Mouse (Mus musculus): ENCODE measurements around the gene Upp2.

Upp2 gene

DNA sequence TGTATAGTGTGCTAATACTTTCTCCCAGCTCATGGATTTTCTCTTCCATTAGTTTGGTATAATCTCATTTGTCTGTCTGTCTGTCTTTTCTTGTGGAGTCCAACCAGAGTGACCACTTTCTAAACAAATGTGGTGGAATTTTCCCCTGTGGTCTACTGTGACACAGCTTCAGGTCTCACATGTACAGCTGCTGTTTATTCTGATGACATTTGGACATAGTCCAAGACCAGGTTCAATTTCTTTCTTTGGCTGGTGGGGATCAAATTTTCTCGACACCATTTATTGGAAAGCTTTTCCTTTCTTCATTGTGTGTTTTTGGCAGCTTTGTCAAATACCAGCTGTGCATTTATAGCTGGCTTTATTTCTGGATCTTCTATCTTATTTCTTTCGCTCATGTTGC lies 191.0 kb downstream of the Upp2 start:
- no peak for DNase-seq (ENCODE audit: low spot score)

DNA sequence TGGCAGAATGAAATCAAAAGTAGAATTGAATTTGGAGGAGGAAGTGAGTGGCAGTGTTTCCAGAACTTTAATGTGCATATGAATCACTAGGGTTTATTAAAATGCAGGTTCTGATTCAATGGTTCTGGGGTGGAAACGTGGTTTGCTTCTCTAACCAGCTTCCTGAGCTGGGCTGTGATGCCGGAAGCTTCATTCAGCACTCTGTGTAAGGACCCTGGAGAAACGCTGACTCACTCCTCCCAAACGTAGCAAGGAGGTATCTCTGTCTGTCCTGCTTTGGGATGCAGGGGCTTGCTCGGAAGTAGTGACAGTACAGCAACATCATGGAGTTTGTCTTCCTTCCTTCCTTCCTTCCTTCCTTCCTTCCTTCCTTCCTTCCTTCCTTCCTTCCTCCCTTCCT lies 192.6 kb downstream of the Upp2 start:
- DNase-seq (ENCODE audit: low spot score), result no peak

GRCm38 (mm10) chr2:58765141-58765540 lies 198.0 kb downstream of the Upp2 start:
- DNase-seq (ENCODE audit: low spot score), result no peak

DNA sequence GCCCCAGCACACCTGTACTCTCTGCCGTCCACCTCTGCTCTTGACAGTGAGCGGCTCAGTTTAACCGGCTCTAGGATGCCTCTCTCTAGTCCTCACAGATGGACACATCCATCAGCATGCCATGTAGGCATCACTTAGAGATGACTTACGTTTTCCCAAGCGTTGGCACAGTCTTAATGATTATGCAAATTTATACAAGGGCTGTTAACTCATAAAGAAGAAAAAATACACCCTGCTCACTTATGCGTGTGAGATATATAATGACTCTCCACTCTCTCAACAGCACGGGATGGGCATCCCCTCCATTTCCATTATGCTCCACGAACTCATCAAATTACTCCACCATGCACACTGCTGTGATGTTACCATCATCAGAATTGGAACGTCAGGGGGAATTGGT lies 206.7 kb downstream of the Upp2 start:
- no peak for DNase-seq (ENCODE audit: low spot score)

- no peak for DNase-seq (ENCODE audit: low spot score)
Measured at GRCm38 (mm10) chr2:58778986-58779495, 211.9 kb downstream of the Upp2 start.

DNA sequence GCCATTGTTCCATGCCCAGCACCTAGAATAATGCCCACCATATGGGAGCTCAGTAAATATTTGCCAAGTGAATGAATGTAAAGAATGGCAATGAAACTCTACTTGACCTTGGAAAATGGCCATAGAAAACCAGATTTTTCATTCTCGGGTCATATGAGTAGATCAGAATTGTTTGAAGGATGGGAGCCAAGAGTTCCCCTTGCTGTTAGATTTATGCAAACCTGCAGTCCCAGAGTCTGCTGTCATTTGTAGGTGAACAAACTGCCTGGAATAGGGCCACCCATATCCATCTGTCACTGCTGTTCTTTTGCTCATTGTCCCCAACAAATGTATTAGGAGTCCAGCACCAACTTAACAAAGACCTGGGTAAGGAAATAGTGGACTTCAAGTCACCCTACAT lies 216.4 kb downstream of the Upp2 start:
- DNase-seq (ENCODE audit: low spot score), result no peak

DNA sequence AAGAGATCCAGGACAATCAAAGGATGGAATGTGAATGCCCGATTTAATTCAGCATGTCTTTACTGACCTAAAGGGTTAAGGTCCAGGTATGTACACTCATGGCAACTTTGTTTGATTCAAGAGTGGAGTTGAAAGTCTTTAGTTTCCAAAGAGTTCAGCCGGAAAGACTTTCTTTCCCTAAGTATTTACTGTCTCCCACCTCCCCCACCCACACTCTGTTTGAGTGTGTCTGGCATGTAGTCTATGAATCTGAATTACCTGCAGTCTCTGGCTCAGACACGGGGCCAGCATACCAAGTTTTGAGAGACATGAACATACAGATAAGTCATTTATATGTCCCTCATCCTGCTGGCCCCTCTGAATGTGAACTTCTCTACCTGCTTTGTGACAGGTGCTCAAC lies 219.1 kb downstream of the Upp2 start:
- DNase-seq (ENCODE audit: low spot score), result no peak

DNA sequence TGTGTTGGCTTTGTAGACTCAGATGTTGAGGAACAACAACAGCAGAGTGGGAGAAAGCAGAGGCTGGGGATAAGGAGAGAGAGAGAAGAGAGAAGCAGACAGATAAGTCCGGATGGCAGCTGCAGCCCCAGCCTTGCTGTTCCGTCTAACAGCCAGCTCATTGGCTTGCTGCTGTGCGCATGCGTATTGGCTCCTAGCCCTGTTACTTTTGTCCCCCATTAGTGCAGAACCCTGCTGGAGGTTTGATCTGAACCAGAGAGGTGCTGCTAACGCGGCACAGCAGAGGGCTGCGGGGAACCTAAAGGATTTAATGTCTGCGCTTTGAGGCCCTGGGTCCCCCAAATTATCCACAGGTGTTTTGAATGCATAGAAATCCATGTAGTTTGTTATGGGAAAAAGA lies 219.6 kb downstream of the Upp2 start:
- DNase-seq (ENCODE audit: low spot score), result peak; percentile 23

GRCm38 (mm10) chr2:58787360-58787759 lies 220.3 kb downstream of the Upp2 start:
- no peak for DNase-seq (ENCODE audit: low spot score)

DNA sequence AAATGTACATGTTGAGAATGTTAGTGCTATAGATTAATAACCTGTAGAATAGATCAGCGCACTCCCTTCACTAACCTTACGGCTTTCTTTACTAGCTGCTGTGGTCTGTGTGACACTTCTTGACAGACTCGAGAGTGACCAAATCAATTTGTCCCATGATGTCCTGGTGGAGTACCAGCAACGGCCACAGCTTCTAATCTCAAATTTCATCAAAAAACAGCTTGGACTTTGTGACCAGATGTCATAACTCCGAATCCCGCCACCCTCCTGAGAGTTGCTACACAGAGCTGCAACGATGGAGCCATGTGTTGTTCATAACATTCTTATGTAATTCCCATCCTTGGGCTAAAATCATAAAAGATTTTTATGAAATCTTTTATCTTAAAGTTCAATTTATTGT lies 222.8 kb downstream of the Upp2 start:
- no peak for DNase-seq (ENCODE audit: low spot score)

DNA sequence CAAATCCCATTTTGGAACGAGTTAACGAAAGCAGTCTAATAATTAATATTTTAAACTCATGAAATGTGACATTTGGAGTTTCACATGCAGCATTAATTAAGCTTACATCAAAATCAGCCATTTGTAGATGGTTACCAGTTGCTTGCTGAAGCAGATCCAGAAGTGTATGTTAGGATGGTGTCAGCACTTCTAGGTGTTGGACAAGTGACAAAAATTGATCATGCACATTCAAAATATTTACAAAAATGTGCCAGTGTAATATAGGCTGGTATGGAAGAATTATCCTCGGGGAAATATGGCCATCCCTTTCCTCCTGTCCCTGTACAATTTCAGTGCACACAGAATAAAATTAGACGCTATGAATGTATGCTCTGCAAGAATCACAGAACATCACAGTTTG lies 223.3 kb downstream of the Upp2 start:
- DNase-seq (ENCODE audit: low spot score), result no peak

DNA sequence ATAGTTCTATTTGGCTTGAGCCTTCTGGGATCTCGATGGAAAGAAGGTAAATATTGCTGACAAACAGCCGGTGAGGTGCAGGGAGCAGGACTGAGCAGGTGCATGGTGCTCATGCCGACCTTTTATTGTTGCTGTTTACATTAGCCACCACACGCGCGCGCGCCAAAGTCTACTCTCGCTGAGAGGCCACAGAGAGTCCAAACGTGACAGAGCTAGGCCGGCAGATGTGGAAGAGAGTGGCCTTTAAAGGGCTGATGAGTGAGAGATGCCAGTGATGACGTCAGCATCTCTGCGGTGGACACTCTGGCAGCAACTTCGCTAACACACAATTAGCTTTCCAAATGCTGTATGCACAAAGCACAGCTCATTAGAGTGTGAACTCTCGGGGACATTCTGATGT lies 227.4 kb downstream of the Upp2 start:
- DNase-seq (ENCODE audit: low spot score), result no peak

DNA sequence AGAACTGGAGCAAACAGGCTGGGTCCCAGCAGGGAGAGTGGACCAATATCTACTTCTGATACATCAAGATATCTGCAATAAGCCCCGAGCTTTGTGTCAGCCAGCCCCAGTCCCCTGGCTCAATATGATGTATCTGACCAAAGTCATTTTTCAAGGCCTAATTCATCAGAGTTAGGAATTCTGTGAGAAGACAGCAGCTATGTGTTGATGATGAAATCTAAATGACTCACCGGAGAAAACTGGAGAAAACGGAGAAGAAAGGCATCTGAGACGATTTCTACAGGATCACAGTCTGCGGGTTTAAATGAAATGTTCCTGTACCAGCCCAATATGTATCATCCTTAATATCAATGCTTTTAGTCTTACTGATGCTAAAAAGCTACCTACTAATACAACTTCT lies 228.3 kb downstream of the Upp2 start:
- no peak for DNase-seq (ENCODE audit: low spot score)

DNA sequence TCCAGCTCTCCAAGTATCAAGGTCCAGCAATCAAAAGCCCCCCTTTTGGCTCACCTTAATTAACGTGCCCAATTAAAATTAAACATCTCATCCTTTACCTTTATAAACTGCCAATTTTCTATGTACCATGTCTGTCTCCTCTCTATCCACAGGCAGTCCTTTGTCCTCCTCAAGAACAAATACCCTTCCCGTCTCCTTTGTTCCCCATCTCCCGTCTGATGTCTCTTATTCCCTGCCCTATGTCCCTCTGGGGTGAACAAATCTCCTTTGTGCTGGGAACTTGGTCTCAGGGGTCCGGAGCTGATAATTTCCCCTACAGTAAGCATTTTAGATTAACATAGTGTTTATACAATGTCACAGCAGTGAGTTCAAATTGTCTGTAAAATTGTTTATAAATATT lies 230.4 kb downstream of the Upp2 start:
- DNase-seq (ENCODE audit: low spot score), result no peak

DNA sequence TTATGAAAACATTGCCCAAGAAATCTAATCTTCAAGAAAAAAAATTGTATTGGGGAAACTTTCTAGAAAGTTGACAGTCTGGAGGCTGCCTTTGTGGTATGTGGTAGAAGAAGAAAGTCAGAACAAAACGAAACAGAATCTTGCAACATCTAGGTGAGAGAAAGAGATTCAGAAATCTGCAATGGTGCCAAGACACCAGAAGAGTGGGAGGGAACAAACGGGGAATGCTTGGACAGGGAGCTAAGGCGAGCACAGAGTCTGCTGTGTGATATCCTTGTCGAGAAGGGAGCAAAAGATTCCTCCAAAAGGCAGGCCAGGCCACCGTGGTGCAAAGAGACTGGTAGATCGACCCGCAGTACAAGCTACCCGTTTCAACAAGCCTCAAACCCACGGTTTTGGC lies 232.0 kb downstream of the Upp2 start:
- DNase-seq (ENCODE audit: low spot score), result no peak

- DNase-seq (ENCODE audit: low spot score), result no peak
Measured at GRCm38 (mm10) chr2:58799623-58800022, 232.5 kb downstream of the Upp2 start.

GRCm38 (mm10) chr2:58812941-58813340 lies 245.8 kb downstream of the Upp2 start:
- no peak for DNase-seq (ENCODE audit: low spot score)

DNA sequence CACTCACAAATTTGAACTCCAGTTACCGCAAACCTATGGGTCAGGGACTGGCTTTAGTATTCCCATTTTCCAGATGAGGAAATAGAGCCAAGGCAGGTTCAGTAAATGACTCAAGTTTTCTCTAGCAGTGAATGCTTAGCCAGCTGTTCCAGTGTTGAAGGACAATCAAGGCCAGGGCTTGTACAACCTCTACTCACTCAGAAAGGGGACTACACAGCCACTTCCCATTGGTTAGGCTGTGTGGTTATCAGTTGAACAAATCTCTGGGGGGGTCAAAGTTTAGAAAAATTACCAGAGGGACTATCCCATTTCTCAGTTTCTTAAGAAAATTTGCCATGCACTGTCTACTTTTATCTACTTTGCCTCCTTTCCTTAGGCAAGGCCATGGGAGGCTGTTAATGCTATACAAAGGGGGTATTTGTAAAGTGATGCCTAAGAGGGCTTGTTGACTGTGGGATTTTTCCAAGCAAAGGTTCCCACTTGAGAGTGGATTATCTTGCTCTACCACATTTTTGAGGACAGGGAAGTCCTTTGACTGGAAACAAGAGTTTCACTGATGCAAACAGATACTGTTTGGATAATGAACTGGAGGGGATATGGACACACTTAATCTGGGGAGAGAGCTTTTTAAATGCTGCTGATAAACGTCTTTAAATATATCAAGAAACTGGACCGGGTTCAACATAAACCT lies 262.0 kb downstream of the Upp2 start:
- no peak for DNase-seq (ENCODE audit: low spot score)

- DNase-seq (ENCODE audit: low spot score), result no peak
Measured at GRCm38 (mm10) chr2:58829981-58830742, 263.1 kb downstream of the Upp2 start.

- no peak for DNase-seq (ENCODE audit: low spot score)
Measured at GRCm38 (mm10) chr2:58832253-58832980, 265.3 kb downstream of the Upp2 start.

- DNase-seq (ENCODE audit: low spot score), result no peak
Measured at GRCm38 (mm10) chr2:58841021-58841420, 273.9 kb downstream of the Upp2 start.

- DNase-seq (ENCODE audit: low spot score), result no peak
Measured at GRCm38 (mm10) chr2:58842443-58842842, 275.3 kb downstream of the Upp2 start.
